Mouse (Mus musculus): ENCODE measurements around the gene Dclk1.
A peak's percentile ranks its signal among the peaks of the same experiment; 100 is the strongest.

Dclk1 gene

GRCm38 (mm10) chr3:55333511-55333910 is 91.3 kb downstream of the Dclk1 start:
- DNase-seq (ENCODE audit: low spot score) = no peak

- DNase-seq (ENCODE audit: low spot score) = no peak
These were observed 94.7 kb downstream of the Dclk1 start for GRCm38 (mm10) chr3:55336895-55337294.

GRCm38 (mm10) chr3:55337671-55338070 is 95.5 kb downstream of the Dclk1 start:
- DNase-seq (ENCODE audit: low spot score) = no peak

- DNase-seq (ENCODE audit: low spot score) = no peak
These were observed 100.3 kb downstream of the Dclk1 start for GRCm38 (mm10) chr3:55342445-55342844.

GRCm38 (mm10) chr3:55347371-55348025 is 105.3 kb downstream of the Dclk1 start:
- DNase-seq (ENCODE audit: low spot score) = peak; percentile 70

- no peak for DNase-seq (ENCODE audit: low spot score)
These were observed 105.8 kb downstream of the Dclk1 start for GRCm38 (mm10) chr3:55348026-55348390.

- DNase-seq (ENCODE audit: low spot score) = no peak
These were observed 108.0 kb downstream of the Dclk1 start for GRCm38 (mm10) chr3:55350194-55350593.

GRCm38 (mm10) chr3:55351281-55352052 is 109.3 kb downstream of the Dclk1 start:
- DNase-seq (ENCODE audit: low spot score) = peak; percentile 76

- DNase-seq (ENCODE audit: low spot score) = no peak
These were observed 110.4 kb downstream of the Dclk1 start for GRCm38 (mm10) chr3:55352529-55352928.

GRCm38 (mm10) chr3:55353169-55353568 is 111.0 kb downstream of the Dclk1 start:
- no peak for DNase-seq (ENCODE audit: low spot score)

GRCm38 (mm10) chr3:55353909-55354511 is 111.8 kb downstream of the Dclk1 start:
- DNase-seq (ENCODE audit: low spot score) = peak; percentile 68

GRCm38 (mm10) chr3:55354765-55355164 is 112.6 kb downstream of the Dclk1 start:
- peak; percentile 76 for DNase-seq (ENCODE audit: low spot score)

- no peak for DNase-seq (ENCODE audit: low spot score)
These were observed 116.3 kb downstream of the Dclk1 start for GRCm38 (mm10) chr3:55358486-55358885.

- no peak for DNase-seq (ENCODE audit: low spot score)
These were observed 118.7 kb downstream of the Dclk1 start for GRCm38 (mm10) chr3:55360836-55361235.

- no peak for DNase-seq (ENCODE audit: low spot score)
These were observed 125.0 kb downstream of the Dclk1 start for GRCm38 (mm10) chr3:55367166-55367565.

GRCm38 (mm10) chr3:55369156-55369555 is 127.0 kb downstream of the Dclk1 start:
- DNase-seq (ENCODE audit: low spot score) = no peak

GRCm38 (mm10) chr3:55373689-55374088 is 131.5 kb downstream of the Dclk1 start:
- peak; percentile 82 for DNase-seq (ENCODE audit: low spot score)

GRCm38 (mm10) chr3:55378591-55378990 is 136.4 kb downstream of the Dclk1 start:
- DNase-seq (ENCODE audit: low spot score) = no peak

GRCm38 (mm10) chr3:55380471-55380870 is 138.3 kb downstream of the Dclk1 start:
- DNase-seq (ENCODE audit: low spot score) = peak; percentile 13

- DNase-seq (ENCODE audit: low spot score) = no peak
These were observed 150.4 kb downstream of the Dclk1 start for GRCm38 (mm10) chr3:55392605-55393004.

GRCm38 (mm10) chr3:55393549-55393948 is 151.4 kb downstream of the Dclk1 start:
- no peak for DNase-seq (ENCODE audit: low spot score)

GRCm38 (mm10) chr3:55396792-55397191 is 154.6 kb downstream of the Dclk1 start:
- DNase-seq (ENCODE audit: low spot score) = no peak

All from embryo, embryonic 10 days (tissue).